Comparison of ENCODE assay signal across 21 mouse cellular contexts in genomic region chr8:95219623-95220022, GRCm38 (mm10). TPM values are rescaled to one million over a fixed set of nuclear protein-coding genes. Genes with fewer than 3 reads are reported as not detected.
A peak's percentile ranks its signal among the peaks of the same experiment; 100 is the strongest.
DNase-seq lines count a peak whose midpoint lies in the region; ATAC-seq and TF ChIP-seq lines count a peak whose summit lies in the region.
"Had no signal": no experiment of that assay in that cellular context is flagged by ENCODE, and none has a peak within 500 bp of the region (broad histone marks: within the 10 kb centered on the region; RNA-seq: fewer than 3 reads in every experiment).

No protein-coding gene starts in this region.

- H3K27me3 ChIP-seq in heart, postnatal 0 days (ENCODE audit: control insufficient read depth, insufficient read depth, low read length), result no peaks in the 10 kb centered on the region
- no peaks in the 10 kb centered on the region for H3K27me3 ChIP-seq in heart, embryonic 11.5 days (ENCODE audit: control insufficient read depth, insufficient read depth, low read length)
- H3K27me3 ChIP-seq in lung, embryonic 14.5 days (ENCODE audit: insufficient read depth, low read length), result no peaks in the 10 kb centered on the region
- H3K27me3 ChIP-seq in E14TG2a.4 (ENCODE audit: insufficient read depth, low read length), result no peaks in the 10 kb centered on the region; the same call in 1 of the 2 replicates
- H3K27me3 ChIP-seq: forebrain, embryonic 12.5 days; liver, embryonic 13.5 days had no signal

- no peak for DNase-seq in heart, postnatal 0 days (ENCODE audit: low spot score)
- DNase-seq in lung, embryonic 14.5 days, result no peak
- DNase-seq in lung, postnatal 25 days (ENCODE audit: low spot score), result no peak
- DNase-seq in ZHBTc4 (ENCODE audit: low read depth, low spot score), result peak; percentile 76
- no peak for DNase-seq in right cerebral cortex, postnatal 10 days (ENCODE audit: low spot score in 2 of 2)
- DNase-seq in frontal cortex, postnatal 14 days (ENCODE audit: low spot score in 2 of 2), result no peak
- DNase-seq: cerebellum, postnatal 10 days; gastrocnemius, postnatal 25 days; heart, postnatal 36 days; kidney, adult 8-10 months; liver, embryonic 13.5 days; lung, postnatal 36 days; retina, postnatal 1 day had no signal

- no peak overlapping the region for H3K4me3 ChIP-seq in heart, postnatal 0 days (ENCODE audit: low read depth, low read length)
- H3K4me3 ChIP-seq in heart, embryonic 11.5 days (ENCODE audit: low read depth, low read length), result no peak overlapping the region
- H3K4me3 ChIP-seq in lung, embryonic 14.5 days (ENCODE audit: low read depth, low read length), result no peak overlapping the region
- no peak overlapping the region for H3K4me3 ChIP-seq in E14TG2a.4 (replicated peaks; ENCODE audit: low read length)
- H3K4me3 ChIP-seq: forebrain, embryonic 12.5 days; heart, embryonic 10.5 days; limb, embryonic 10.5 days; liver, embryonic 13.5 days; midbrain, embryonic 10.5 days; myocyte had no signal

- H3K27ac ChIP-seq in heart, postnatal 0 days (ENCODE audit: low read depth), result no peak overlapping the region
- no peak overlapping the region for H3K27ac ChIP-seq in heart, embryonic 11.5 days (ENCODE audit: low read depth, low read length)
- no peak overlapping the region for H3K27ac ChIP-seq in lung, embryonic 14.5 days (ENCODE audit: low read depth)
- H3K27ac ChIP-seq: forebrain, embryonic 12.5 days; limb, embryonic 10.5 days; liver, embryonic 13.5 days; midbrain, embryonic 10.5 days had no signal

- no peak for TF ChIP-seq EP300 in heart, postnatal 0 days (IDR thresholded peaks at IDR 0.05; ENCODE audit: low read depth)

- peak; percentile 21 for TF ChIP-seq CTCF in heart, postnatal 0 days (IDR thresholded peaks at IDR 0.05; ENCODE audit: low read depth)
- 0 out of 2 replicates have a peak, but pooled peaks have one; percentile 17 for TF ChIP-seq CTCF in lung, embryonic 14.5 days (IDR thresholded peaks at IDR 0.05; ENCODE audit: low read depth)
- TF ChIP-seq CTCF in E14TG2a.4 (conservative IDR thresholded peaks at IDR 0.05; ENCODE audit: low read length), result peak; percentile 65

- no peak for ATAC-seq in heart, postnatal 0 days (ENCODE audit: insufficient read depth, low read depth)
- ATAC-seq in heart, embryonic 11.5 days (replicated peaks; ENCODE audit: insufficient number of reproducible peaks, low FRiP score, low TSS enrichment), result no peak
- ATAC-seq in lung, embryonic 14.5 days (ENCODE audit: insufficient read depth), result no peak
- ATAC-seq: hindbrain, embryonic 16.5 days had no signal

- no peaks in the 10 kb centered on the region for H3K36me3 ChIP-seq in heart, postnatal 0 days (replicated peaks; ENCODE audit: control insufficient read depth, insufficient read depth, low read length)
- H3K36me3 ChIP-seq in heart, embryonic 11.5 days (ENCODE audit: control insufficient read depth, insufficient read depth, low read length), result no peaks in the 10 kb centered on the region
- no peaks in the 10 kb centered on the region for H3K36me3 ChIP-seq in lung, embryonic 14.5 days (ENCODE audit: insufficient read depth)
- H3K36me3 ChIP-seq in E14TG2a.4 (ENCODE audit: insufficient read depth, low read length), result no peaks in the 10 kb centered on the region
- H3K36me3 ChIP-seq: forebrain, embryonic 12.5 days; heart, embryonic 10.5 days; limb, embryonic 10.5 days; liver, embryonic 13.5 days; midbrain, embryonic 10.5 days had no signal

- H3K9me3 ChIP-seq in heart, postnatal 0 days (replicated peaks; ENCODE audit: control insufficient read depth, low read length), result no peaks in the 10 kb centered on the region
- no peaks in the 10 kb centered on the region for H3K9me3 ChIP-seq in heart, embryonic 11.5 days (replicated peaks; ENCODE audit: control insufficient read depth, low read length)
- no peaks in the 10 kb centered on the region for H3K9me3 ChIP-seq in lung, embryonic 14.5 days (ENCODE audit: low read depth, low read length)
- H3K9me3 ChIP-seq in E14TG2a.4 (ENCODE audit: low read length), result no peaks in the 10 kb centered on the region
- H3K9me3 ChIP-seq: forebrain, embryonic 12.5 days; heart, embryonic 10.5 days; limb, embryonic 10.5 days; liver, embryonic 13.5 days; midbrain, embryonic 10.5 days had no signal

- no peak overlapping the region for H3K4me2 ChIP-seq in heart, postnatal 0 days (ENCODE audit: low read depth, low read length)
- no peak overlapping the region for H3K4me2 ChIP-seq in heart, embryonic 11.5 days
- no peak overlapping the region for H3K4me2 ChIP-seq in lung, embryonic 14.5 days
- H3K4me2 ChIP-seq: forebrain, embryonic 12.5 days; liver, embryonic 13.5 days had no signal

- H3K4me1 ChIP-seq in heart, postnatal 0 days (ENCODE audit: control insufficient read depth, insufficient read depth), result peaks cover 6% of the 10 kb centered on the region; the same call in 1 of the 2 replicates
- H3K4me1 ChIP-seq in heart, embryonic 11.5 days (ENCODE audit: control insufficient read depth, insufficient read depth, low read length), result no peaks in the 10 kb centered on the region
- H3K4me1 ChIP-seq in lung, embryonic 14.5 days (ENCODE audit: insufficient read depth), result no peaks in the 10 kb centered on the region
- peaks cover 19% of the 10 kb centered on the region for H3K4me1 ChIP-seq in E14TG2a.4 (replicated peaks; ENCODE audit: low read depth, low read length)
- H3K4me1 ChIP-seq: forebrain, embryonic 12.5 days; liver, embryonic 13.5 days had no signal

- WGBS in heart, postnatal 0 days, result 90% methylated on average over 8 of the region's 8 CpGs
- 85% methylated on average over 8 of the region's 8 CpGs for WGBS in heart, embryonic 11.5 days (ENCODE audit: insufficient replicate concordance)
- WGBS in lung, embryonic 14.5 days, result 93% methylated on average over 8 of the region's 8 CpGs

- no peak overlapping the region for H3K9ac ChIP-seq in heart, postnatal 0 days (replicated peaks; ENCODE audit: low read depth, low read length)
- no peak overlapping the region for H3K9ac ChIP-seq in heart, embryonic 11.5 days (ENCODE audit: low read depth, low read length)
- no peak overlapping the region for H3K9ac ChIP-seq in lung, embryonic 14.5 days
- H3K9ac ChIP-seq: forebrain, embryonic 12.5 days; liver, embryonic 13.5 days had no signal

RNA-seq across cellular contexts. Expression of gene Kifc3, which starts 17.0 kb away (rescaled TPM):
- total RNA-seq in heart, postnatal 0 days (2014; rRNA removed; ENCODE audit: low replicate concordance), result 43.1 and 59.0 TPM in 2 replicates
- polyA plus RNA-seq in heart, postnatal 0 days (2015; fragmentation: Nextera tagmentation; extraction: Ambion mirVana), result 20.6 and 21.0 TPM in 2 replicates
- 5.7 and 10.0 TPM in 2 replicates for polyA plus RNA-seq in heart, embryonic 11.5 days (2014; fragmentation: Nextera tagmentation; extraction: Ambion mirVana)
- 17.3 and 20.7 TPM in 2 replicates for polyA plus RNA-seq in lung, embryonic 14.5 days (2014; fragmentation: Nextera tagmentation; extraction: Ambion mirVana)
